Mouse (Mus musculus): ENCODE results near the gene Spryd3.
A peak's percentile ranks its signal among the peaks of the same experiment; 100 is the strongest.

The Spryd3 gene

GRCm38 (mm10) chr15:102111495-102111829, 24.6 kb downstream of the Spryd3 start:
- DNase-seq, result no peak

GRCm38 (mm10) chr15:102110701-102111494, 25.1 kb downstream of the Spryd3 start:
- no peak for DNase-seq

DNA sequence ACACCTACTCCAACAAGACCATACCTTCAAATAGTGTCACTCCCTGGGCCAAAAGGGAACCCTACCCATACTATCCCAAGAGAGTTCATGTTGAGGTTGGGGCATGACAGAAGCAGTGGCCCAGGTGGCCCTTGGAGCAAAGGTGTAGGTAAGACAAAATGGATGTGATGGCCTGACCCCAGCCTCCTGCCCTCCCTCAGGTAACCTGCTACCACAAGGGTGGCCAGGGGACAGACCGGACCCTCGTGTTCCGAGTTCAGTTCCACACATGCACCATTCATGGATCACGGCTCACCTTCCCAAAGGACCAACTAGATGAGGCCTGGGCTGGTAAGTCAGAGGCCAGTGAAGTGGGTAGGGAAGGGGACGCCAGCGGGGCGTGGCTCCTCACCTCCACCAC, 25.8 kb downstream of the Spryd3 start:
- no peak for DNase-seq

- peak; percentile 87 for DNase-seq
Observed at GRCm38 (mm10) chr15:102108651-102109525, 27.1 kb downstream of the Spryd3 start.

DNA sequence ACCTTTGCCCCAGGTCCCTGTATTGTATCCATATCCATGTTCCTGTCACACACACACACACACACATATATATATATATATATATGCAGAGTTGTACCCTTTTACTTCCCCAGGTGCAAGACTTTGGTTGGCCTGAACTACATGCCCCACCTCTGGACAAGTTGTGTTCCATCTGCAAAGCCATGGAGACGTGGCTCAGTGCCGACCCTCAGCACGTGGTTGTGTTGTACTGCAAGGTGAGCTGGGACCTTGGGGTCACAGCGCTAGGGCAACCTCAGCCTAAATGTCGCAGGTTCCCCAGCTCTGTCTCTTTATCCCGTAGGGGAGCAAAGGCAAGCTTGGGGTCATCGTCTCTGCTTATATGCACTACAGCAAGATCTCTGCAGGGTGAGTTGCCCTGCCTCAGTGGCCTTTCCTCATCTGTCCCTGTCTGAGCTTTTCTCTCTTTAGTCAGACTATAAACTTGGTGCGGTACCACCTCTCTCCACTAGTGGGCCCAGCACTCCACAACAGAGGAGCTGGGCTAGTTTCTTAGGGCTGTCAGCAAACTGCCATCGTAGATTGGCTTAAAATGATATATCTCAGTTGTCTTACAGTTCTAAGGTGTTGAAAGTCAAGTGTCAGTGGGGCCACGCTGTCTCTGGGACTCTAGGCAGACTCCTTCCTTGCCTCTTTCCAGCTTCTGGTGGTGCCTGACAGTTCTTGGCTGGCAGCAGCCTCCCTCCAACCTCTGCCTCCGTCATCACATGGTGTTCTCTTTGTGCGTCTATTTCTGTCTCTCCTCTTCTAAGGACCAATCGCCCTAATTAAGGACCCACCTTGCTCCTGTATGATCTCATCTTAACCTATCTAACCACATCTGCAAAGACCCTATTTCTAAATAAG, 28.1 kb downstream of the Spryd3 start:
- peak; percentile 79 for DNase-seq

DNA sequence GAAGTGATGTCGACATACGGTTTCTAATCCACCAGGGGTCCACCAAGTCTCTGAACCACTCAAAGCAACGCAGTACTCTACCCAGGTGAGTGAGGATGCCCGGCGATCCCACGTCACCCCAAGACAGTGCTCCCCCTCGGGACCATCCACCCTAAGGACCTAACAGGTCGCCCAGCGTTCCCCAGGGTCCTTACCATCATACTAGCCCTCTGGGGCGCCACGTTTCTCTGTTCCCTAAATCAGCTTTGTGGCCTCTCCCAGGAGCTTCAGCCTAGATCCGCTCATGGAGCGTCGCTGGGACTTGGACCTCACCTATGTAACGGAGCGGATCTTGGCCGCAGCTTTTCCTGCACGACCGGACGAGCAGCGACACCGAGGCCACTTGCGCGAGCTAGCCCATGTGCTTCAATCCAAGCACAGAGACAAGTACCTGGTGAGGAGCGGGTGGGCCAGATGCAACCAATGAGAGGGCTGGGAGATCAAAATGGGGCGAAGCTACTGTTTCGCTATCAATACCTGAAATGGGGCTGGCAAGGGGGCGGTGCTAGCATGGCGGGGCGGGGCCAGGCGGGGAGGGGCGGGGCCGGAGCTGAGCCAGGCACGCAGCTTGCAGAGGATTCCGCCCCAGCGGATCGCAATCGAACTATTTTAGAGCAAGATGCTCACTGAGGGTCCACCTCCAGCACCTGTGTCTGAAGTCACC, 29.1 kb downstream of the Spryd3 start:
- DNase-seq, result no peak

DNA sequence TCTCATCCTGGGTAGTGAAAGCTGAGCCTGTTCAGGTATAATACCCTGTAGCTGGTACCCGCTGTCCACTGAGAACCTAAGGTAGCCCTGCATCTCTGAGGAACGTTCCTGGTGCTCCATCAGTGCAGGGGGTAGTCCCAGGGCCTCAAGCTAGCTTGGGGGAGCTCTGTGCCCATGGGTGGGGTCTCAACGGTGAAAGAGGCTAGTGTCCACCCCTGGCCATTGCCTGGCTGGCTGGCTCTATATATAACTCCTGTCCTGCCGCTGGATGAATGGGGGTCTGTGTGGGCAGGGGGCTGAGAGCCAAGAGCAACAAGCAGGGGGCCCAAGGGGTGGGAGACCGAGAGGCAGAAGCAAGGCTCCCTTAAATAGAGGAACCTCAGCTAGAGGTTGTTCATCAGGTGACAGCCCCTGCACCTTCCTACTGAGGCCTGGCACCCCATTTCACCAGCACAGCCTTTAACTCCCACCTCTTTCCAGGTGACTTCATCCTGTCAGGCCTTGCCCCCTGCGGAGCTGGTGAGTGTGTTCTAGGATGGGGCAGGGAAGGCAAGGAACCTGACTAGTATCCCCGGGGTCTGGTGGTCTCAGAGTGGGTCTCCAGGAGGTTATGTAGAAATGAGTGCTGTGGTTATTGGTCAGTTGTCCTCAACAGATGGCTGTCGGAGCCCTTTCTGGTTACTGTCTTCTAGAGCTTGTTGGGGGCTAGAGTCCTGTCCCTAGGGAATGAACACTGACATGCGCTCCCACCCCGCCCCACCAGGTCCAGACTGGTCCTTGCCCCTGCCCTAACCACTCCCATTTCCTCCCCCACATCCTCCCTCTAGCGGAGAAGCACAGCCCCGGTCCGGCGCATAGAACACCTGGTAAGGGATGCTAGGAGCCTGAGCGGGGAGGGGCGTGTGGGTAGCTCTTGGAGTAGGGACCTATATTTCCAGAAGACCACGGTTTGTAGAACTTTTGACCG, 30.0 kb downstream of the Spryd3 start:
- no peak for DNase-seq

DNA sequence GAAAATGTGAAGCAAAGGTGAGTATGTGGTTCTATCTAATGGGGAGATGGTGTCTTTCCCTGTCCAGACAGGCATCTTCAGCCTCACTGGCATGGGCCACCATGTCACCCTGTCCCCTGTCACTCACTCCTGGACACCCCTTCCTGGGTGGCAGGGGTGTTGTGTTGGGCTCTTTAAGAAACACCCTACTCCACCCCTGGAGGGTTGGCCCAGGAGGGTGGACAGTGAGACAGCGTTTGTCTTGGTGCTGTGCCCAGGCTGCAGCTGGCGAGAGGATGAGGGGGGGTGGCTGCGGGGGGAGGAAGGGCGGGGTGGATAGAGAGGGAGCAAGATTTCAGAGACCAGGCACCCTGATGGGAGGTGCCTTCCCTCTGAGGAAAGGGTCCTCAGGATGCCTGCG, 30.7 kb downstream of the Spryd3 start:
- DNase-seq, result peak; percentile 92

DNA sequence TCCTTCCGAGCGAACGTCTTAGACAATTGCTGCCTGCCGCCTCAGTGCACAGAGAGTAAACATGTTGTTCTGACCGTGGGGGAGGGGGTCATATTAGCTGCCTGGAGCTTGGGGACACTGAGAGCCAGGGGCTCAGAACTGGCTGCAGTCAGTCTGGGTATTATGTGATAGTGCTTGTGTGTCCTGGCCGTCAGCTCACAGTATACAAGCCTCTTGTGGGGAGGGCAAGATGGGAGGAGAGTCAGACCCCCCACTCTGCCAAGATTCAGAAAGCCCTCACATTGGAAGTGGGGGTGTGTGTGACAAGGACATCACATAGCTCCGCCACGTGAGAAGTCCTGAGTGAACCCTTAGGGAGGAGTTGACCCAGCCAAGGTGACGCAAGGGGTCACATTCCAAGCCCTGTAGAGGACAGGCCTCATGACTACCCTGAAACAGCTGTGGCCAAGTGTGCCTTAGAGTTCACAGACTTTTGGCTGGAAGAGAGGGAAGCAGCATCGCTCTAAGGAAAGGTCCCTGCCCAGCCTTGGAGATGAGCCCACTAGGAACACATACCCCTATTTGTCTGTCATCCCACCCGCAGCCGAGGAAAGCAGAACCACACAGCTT, 32.0 kb downstream of the Spryd3 start:
- peak; percentile 97 for DNase-seq

GRCm38 (mm10) chr15:102103371-102103946, 32.6 kb downstream of the Spryd3 start:
- peak; percentile 86 for DNase-seq

GRCm38 (mm10) chr15:102102548-102103121, 33.4 kb downstream of the Spryd3 start:
- DNase-seq, result peak; percentile 84

DNA sequence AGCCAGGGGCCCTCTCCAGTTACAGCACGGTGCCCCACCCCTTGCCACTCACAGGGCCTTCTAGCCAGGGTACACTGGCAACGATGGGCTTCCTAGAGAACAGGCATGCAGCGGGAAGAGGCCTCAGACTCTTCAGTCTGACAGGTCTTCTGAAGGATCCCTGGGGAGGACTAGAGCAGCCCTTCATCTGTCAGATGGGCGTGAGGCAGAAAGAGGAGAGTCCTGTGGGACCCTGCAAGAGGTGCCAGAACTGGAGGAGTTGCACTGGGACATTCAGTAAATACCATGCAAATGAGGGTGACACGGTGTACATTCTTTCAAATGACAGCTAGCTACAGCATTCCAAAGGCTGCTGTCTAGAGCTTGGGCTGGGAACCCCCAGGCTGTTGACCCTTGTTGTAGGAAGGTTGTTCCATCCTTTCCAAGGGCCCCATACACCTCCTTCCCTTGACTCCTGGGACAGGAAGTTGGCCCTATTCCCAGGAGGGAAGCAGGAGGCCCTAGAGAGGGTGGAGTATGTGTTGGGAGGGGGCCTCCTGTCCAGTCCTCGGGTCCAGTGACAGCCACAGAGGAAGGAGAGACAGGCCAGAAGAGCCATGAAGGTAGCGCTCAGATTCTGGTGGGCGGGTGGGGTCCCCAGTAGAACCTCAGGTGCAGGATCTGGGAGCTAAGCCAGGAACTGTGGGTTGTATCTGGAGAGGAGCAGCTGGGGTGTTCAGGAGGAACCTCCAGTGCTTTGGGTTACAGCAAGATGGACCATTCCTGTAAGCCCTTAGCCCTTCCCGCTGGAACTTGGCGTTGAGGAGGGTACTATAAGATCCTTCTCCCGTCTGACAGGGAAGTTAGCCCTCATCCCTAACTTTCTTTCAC, 34.1 kb downstream of the Spryd3 start:
- peak; percentile 88 for DNase-seq

DNA sequence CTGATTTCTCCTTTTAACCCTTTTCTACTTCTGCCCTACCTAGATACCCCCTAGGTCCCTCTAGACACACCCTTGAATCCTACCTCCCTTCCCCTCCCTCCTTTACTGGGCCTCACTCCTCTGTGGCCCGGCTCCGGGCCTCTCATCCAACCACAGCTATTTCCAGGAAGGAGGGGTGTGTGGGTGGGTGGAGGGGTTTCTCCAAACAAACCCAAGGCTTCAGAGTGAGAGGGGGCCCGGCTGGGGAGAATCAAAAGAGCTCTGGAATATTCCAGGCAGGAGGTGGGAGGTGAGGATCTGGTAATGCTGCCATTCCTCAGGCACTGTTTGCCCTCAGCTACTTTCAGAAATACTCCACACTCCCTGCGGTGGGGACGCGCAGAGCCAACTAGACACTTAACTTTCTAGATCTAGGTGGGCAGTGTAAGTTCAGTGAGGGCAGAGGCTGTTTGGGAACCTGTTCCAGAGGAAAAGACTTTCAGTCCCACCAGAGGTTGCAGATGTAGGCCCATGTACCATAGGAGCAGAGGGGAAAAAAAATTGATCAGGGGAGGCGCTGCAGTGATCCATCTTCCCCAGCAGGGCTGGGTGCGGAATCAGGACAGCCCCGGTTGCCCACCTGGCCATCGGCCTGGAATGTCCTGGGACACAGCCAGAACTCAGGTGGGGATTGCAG, 34.9 kb downstream of the Spryd3 start:
- peak; percentile 67 for DNase-seq

DNA sequence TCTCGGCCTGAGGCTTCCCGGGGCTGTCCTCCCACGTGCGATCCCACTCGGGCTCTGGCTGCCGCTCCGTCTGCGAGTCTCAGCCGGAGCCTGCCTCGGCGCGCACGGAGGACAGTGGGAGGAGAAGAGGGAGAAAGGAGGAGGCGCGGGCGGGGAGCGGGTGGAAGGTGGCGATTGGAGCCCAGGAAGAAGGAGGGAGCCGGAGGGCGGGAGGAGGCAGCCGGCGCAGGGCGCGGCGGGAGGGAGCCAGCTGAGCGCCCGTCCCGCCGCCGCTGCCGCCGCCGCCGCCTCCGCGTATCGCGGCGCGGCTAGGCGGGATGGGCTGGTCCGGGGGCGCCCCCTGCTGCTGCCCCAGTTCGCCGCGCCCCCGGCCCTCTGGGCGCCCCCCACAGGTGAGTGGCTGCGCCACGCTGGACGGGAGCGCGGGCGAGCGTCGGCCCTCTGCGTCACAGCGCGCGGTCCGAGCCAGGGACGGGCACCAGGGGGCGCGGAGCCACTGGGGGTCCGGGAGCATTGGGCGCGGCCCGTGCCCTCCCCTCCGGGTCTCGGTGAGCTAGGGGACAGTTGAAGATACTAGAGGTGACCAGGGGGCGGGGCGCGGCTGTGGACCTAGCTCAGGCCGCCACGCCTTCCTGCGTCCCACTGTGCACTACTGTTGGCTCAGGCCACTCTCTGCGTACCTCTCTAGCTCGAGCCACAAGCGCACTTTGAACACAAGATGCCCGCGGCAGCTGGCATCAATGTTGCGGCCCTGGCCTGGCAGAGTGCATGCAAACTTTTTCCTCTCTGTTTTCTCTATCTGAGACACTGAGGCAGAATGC, 35.7 kb downstream of the Spryd3 start, which contains the start of gene Tns2:
TSS of gene Tns2 (plus strand) at position 253 of the 821 bp plus-strand sequence.
- peak; percentile 90 for DNase-seq

DNA sequence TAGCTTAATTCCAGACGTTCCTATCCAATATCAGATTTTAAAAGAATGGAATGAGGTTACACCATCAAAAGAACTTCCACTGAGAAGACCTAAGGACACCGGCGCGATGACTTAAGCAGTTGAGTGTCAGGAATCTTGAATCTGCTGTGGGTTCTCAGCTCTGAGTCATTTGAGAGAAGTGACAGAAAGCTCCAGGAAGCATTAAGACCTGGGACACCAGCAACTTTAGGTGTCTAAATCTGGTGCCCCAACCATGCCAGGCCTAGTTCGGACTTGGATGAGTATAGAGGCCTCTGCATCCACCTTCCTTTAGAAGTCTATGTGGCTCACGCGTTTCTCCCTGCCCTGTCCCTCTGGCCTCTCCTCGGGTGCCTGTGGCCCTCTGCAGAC, 36.3 kb downstream of the Spryd3 start:
- no peak for DNase-seq

DNA sequence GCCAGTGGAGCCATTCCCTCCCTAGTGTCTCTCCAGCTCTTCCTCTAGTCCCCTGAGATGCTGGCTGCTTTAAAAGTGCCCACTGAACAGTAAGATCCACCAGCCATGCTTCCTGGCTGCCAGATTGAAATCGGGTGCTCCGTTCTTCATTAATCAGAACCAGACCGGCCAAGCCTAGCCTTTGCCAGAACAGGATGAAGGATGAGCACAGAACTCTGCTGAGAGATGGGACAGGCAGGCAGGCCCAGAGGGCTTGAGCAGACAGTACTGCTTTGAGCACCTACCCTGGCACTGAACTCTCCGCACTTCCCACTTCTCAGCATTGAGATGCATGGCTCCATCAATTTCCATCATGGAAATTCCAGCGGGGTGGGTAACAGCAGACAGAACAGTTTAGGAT, 36.8 kb downstream of the Spryd3 start:
- DNase-seq, result no peak

DNA sequence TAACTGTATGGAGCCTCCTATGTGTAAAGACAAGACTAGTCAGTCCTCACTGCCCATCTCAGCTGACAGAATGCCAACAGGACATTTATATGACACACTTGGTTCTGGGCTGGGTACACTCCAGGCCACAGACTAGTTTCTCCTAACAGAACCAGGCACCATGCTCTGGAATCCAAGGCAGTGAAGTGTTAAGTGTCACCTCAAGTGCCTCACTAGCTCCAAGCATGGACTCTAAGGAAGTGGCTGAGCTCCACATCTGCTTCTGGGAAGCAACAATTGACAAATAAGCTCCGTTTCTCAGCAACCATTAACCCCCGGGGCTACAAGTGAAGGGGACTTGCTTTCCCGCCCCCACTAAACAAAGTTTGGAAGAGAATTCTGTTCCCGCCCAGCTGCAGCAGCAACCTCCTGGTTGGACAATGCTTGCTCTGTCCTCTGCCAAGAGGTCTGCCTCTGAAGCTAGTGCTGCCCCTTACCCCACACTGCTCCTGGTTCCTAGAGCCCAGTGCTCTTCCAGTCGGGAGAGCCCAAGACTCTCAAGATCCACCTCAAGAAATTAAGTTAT, 38.0 kb downstream of the Spryd3 start:
- no peak for DNase-seq
